Mouse (Mus musculus): ENCODE measurements at regions not wholly inside any gene's neighbourhood (a gene's known extent, or its start where the extent isn't known, plus 50 kb on each side); places are given as distances from the start of the nearest gene placed in this dataset.

GRCm38 (mm10) chr1:71472691-71473090 lies 58.0 kb upstream of the Abca12 start:
- DNase-seq, result no peak

DNA sequence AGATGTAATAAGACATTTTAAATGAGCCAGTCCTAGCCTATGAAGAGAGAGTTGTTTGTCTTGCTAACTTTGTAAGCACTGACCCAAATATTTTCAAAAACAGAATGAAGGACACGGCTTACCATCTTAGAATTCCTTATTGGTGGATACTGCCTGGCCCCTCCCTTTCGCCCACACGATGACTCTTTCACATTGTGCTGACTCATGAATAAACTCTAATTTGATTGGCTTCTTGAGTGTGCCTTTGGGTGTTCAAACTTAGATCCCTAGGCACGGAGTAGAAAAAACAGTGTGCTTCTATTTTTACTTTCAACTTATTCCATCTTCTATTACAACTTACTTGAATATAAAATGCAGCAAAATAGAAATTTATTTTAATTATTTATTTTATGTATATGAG lies 68.4 kb upstream of the Abca12 start:
- no peak for DNase-seq

GRCm38 (mm10) chr1:71494576-71494975 lies 62.4 kb upstream of the Atic start:
- DNase-seq, result no peak

DNA sequence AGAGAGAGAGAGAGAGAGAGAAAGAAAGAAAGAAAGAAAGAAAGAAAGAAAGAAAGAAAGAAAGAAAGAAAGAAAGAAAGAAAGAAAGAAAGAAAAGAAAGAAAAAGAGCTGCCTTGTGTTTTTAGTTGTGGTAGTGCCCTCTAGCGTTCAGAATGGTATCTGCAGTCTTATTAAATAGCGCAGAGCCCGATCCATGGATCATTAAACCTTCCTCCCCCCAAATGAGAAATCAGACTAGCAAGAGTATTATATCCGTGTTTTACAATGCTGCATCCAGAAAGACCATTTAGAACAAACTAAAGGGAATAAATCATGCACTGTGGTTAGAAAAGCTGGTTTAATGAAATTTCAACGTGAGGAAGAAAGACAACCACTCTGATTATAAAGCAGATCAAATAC lies 51.1 kb upstream of the Atic start:
- DNase-seq, result peak in 1 of 2 experiments; percentile 8

DNA sequence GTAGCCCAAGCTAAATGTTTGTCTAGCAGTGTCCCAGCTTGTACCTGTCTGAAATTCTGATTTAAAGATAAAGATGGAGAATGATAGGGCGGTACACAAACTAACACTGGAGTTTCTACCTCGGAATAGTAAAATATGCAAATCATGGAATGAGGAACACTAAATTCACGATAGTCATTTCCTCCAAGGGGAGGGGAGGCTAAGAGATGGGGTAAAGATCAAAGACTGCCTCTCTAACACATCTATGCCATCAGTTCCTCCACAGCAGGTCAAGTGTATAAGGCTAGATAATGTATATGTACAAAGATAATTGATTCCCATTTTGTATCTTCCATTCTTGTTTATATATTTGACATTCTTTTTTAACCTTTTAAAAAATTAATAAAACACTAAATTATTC lies 50.4 kb upstream of the Atic start:
- DNase-seq, result no peak

Data from layer of hippocampus, postnatal 36 days (tissue).